Mouse (Mus musculus): ENCODE data around the gene Bcas1.

The Bcas1 gene

DNA sequence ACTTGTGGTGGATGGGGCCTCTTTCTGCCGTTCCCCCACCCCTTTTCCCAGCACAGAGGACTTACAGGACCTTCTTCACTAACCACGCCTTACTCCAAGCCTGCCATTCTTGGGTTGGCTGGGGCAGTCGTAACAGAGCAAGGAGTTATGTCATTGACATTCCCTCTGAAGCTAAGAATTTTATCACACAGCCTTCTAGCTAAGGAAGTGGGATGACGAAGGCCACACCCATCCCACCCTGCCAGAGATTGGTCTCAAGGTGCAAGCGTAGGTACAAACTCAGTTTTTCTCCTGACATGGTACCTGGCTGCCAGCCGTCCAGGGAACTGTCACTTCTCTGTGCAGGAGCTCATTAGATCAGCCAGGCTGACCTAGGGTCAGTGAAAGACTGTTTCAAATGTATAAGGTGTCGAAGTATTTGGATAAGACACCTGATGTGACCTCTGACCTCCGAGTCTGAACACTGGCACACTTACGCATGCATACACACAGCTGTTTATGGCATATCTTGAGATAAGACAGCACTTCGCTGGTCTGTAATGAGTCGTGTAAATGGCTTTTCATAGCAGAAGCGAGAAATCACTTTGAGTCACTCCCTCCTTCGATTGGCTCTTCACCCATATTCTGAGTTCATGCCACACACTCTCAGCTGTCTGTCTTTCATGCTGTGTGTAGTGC is 117.2 kb downstream of the Bcas1 start:
- DNase-seq (ENCODE audit: low read depth, low spot score), result no peak

DNA sequence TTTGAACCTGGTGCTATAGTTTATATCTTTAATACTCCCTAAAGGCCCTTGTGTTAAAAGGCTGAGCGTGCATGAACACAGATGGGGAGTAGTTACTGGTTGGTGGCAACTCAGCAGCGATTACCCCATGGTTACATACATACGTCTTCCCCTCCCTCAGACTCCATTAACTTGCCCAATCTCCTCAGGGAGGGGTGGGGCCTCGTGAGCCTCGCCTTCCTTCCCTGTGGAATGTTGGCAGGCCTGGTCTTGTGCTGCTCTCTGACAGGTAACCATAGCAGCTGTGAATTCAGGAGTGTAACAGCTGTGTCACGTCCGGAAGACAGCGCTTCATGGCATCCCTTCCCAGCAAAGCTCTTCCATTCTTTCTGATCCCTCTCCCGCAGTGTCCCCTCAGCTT is 118.7 kb downstream of the Bcas1 start:
- no peak for DNase-seq (ENCODE audit: low read depth, low spot score)

DNA sequence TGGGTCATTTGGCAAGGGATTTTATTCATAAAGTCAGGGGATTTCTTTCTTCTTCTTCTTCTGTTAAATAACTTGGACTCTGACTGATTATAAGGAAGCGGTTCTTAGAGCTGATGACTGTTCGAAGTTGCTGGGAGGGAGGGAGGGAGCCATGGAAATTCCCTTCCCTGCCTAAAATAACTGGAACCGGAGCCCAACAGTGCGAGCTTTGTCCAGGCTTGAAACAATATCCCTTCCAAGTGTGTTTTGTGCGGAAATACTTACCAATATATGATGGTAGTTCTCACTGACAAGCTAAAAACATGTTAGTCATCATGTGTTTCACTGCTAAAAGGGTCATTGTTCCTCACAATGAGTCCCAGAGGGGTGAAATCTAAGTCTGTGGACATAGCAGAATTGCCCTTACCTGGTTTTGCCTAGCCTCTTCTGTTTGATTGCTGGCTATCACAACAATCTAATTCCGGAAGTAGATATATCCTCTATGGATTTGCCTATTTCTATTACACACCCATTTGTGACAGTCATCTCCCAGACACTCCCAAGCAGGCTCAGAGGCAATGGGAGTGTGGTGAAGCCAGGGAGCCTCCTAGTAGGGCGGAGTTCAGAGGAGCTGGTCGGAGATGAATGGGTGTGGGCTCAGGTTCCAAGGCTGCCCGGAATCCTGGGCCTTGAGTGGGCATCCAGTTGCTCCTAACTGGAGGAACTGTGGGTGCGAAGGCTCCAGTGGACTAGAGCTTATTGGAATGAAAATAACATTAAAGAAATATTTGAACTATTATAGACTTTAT is 119.4 kb downstream of the Bcas1 start:
- DNase-seq (ENCODE audit: low read depth, low spot score), result no peak

DNA sequence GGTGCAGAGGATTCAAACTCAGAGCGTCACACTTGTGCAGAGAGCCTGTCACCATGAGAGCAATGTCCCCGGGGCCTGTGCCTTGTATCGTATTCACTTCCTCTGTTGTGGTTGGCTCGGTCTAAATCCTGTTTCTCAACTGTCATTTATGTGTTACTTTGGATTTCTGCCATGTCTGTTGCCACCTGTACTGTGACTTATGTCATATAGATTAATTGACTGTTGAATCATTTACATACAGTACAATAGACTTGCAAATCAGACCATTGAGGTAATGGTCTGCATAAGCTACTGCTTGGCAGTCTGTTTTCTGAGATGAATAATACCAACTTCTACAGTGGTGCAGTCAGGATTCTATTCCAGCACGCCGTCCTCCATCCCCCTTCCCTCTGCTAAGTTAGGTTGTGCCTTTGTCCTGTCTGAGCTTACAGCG is 120.0 kb downstream of the Bcas1 start:
- DNase-seq (ENCODE audit: low read depth, low spot score), result no peak

DNA sequence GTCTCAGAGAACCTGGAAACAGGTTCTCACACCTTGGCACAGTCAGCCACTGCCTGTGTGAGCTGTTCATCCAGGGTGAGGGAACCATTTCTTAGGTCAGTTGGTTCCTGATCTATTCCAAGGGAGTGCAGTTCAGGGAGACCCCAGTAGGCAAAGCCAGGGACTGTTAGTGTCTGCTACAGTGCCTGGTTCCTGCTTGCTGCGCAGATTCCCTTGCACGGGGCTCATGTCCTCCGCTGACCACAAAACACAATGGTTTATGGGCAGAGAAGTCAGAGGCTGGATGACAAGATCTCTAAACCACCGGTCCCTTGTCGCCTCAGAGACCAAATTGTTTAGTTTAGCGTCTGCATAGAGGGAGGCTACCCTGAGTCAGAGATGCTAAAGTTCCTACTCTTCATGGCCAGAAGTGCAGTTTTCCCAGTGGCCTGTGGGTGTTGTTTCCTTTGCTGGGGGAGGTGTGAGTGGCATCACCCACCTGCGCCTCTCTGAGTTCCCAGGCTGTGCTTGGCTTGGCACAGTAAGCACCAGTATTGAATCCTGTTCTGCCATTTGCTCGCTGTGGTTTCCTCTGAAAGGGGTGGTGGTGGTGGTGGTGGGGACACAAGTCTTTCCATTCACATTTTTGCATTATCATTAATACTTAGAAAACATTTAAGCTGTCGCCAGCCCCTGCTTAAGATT is 120.9 kb downstream of the Bcas1 start:
- DNase-seq (ENCODE audit: low read depth, low spot score), result no peak

DNA sequence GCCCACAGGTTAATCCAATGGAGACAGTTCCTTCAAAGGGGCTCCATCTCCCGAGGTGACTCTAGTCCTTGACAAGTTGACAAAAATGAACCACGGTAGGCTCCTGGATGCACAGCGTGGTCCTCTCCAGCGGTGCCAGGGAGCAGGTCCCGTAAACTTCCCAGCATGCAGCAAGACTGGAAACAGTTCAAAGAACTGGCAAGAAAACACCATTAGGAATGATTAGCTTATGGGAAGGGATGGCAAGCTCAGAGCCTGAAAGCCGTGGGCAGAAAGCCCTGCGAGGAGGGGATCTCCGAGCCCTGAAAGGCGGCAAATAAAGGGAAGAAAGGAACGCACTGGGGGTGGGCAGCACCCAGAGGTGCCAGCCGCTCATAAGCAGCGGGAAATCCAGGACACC is 122.9 kb downstream of the Bcas1 start:
- DNase-seq (ENCODE audit: low read depth, low spot score), result no peak

DNA sequence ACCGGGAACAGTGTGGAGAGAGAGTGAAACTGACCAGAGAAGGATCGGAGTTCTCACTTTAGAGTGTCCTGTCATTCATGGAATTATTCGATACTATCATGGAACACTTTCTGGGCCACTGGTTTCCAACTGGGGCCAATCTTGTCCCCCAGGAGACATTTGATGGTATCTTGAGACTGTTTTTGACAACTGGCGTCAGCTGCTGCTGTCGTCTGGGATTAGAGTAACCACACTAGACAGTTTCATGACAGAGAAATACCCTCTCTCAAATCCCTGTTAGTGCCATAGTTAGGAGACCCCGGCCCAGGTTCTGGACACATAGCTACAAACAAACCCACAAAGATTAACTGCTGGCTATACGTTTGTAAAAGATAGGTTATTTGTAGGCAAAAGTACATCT is 124.0 kb downstream of the Bcas1 start:
- no peak for DNase-seq (ENCODE audit: low read depth, low spot score)

DNA sequence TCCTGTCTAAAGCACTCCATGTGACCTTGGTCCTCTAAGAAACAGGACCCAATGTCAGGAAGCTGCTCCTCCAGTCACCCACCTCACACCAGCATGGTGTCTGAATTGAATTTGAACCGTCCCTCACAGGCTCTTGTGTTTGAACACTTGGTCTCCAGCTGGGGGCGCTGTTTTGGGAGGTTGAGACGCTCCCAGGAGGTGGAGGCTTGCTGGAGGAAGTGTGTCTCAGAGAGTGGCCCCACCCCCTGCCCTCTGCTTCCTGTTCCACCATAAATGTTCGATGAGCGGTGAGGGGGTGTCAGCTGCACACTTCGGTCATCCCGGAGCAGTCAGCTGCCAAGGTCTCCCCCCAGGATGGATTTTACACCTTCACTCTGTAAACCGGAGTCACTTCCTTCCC is 124.8 kb downstream of the Bcas1 start:
- DNase-seq (ENCODE audit: low read depth, low spot score), result no peak
